Mouse (Mus musculus) bone marrow macrophage, adult 2 months (primary cell): ENCODE data around the gene Nhlrc1.

Experiments
- CTCF ChIP-seq: IDR thresholded peaks from 2 replicates; pipeline ENCODE4 v1.5.1; 2012; ENCODE audit warnings: low read depth, mild to moderate bottlenecking, low read length, moderate library complexity
- POLR2A ChIP-seq: IDR thresholded peaks from 2 replicates; pipeline ENCODE4 v1.6.1; 2012; ENCODE audit warnings: mild to moderate bottlenecking, low read depth, low read length, borderline replicate concordance

DNA sequence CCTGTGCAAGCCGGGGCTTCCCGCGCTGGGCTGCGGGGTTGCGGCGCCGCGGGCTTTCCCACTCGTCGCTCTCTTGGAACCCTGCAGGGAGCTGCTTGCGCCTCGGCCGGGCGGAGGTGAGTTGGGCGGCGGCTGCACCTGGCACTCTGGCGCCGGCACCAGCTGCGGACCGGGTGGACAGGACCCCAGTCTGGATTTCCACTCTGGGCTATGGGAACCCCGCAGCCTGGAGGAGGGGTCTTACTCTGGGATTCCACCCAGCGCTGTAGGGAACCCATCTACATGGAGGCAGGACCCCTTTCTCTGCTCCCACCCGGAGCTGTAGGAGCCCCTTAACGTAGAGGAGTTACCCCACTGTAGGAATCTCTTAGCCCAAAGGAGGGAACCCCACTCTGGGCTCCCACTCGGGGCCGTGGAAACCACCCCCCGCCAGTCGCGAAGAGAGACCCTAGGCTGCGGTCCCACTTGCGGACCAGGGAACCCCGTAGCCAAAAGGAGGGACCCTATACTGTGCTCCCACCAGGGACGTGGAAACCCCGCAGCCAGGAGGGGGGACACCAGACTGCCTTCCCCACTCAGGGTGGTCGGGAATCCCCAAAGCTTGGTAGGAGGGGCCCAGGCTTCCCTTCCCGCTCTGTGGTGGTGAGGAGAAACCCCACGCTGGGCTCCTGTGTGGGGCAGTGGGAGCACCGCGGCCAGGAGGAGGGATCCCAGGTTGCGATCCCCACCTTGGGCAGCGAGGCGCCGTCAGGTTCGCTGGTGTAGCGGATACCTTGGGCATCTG is 29.4 kb upstream of the Nhlrc1 start:
- TF ChIP-seq POLR2A (no peak), CTCF (no peak)
